Mouse (Mus musculus) embryonic facial prominence, embryonic 12.5 days (tissue): ENCODE measurements around the gene Rtf2. TPM values are rescaled to one million over a fixed set of nuclear protein-coding genes. Genes with fewer than 3 reads are reported as not detected.

Experiments
- ATAC-seq: fragments of 200-750 bp; cut with Nextera tagmentation; 2 replicates; pipeline ENCODE4 v1.8.0; 2017; ENCODE audit not compliant: insufficient number of reproducible peaks, insufficient read depth, low FRiP score, low TSS enrichment
- H3K27ac ChIP-seq: fragments of 300-500 bp; sonication (generic); 2 replicates; pipeline ENCODE4 v1.5.1; 2016; ENCODE audit warnings: mild to moderate bottlenecking
- H3K27me3 ChIP-seq: fragments of 300-500 bp; sonication (generic); 2 replicates; pipeline ENCODE4 v1.6.1; 2016; ENCODE audit warnings: mild to moderate bottlenecking, moderate library complexity
- H3K36me3 ChIP-seq: fragments of 300-500 bp; sonication (generic); 2 replicates; pipeline ENCODE4 v1.6.1; 2016; ENCODE audit warnings: mild to moderate bottlenecking
- H3K4me1 ChIP-seq: fragments of 300-500 bp; sonication (generic); 2 replicates; pipeline ENCODE4 v1.6.1; 2016
- H3K4me2 ChIP-seq: fragments of 300-500 bp; sonication (generic); replicated peaks from 2 replicates; pipeline ENCODE4 v1.6.1; 2016; ENCODE audit warnings: mild to moderate bottlenecking, moderate library complexity
- H3K4me3 ChIP-seq: fragments of 300-500 bp; sonication (generic); 2 replicates; pipeline ENCODE4 v1.5.1; 2016; ENCODE audit warnings: mild to moderate bottlenecking
- H3K9ac ChIP-seq: fragments of 300-500 bp; sonication (generic); 2 replicates; pipeline ENCODE4 v1.6.1; 2016; ENCODE audit warnings: mild to moderate bottlenecking, moderate library complexity
- H3K9me3 ChIP-seq: fragments of 300-500 bp; sonication (generic); 2 replicates; pipeline ENCODE4 v1.6.1; 2016; ENCODE audit warnings: mild to moderate bottlenecking, moderate library complexity
- WGBS: fragments of 180-500 bp; shearing (Covaris S2); methylation state at CpG from one replicate; pipeline ENCODE4 v1.1.7; 2016; 5-methylcytosine and 5-hydroxymethylcytosine counted together
- polyA plus RNA-seq: library from polyadenylated mRNA; unstranded; fragments of >200 nt; fragmentation: Nextera tagmentation; extraction: Ambion mirVana; gene quantifications from 2 replicates; pipeline ENCODE4 v1.2.1, GENCODE M21; 2016

Rtf2 gene
- polyA plus RNA-seq, 1 experiment from 2014 or later, result 74.1 TPM

DNA sequence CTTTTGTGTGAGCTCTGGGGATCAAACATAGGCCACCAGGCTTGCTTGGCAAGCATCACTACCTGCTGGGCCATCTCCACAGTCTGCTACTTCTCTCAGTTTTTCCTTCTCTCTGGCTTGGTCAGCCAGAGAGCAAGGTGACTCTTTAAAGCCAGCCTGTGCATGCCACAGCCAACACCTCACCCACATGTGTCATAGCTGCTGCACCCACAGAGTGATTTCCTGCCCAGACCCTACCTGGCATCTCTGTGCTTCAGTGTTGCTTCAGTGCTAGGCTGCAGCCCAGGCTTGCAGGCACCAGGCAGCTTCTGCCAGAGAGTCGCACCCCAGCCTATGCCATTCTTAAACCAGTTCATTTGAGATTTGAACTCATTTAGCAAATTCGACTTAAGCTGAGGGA lies 32.9 kb upstream of the Rtf2 start:
- ATAC-seq, result no peak
- 67% methylated on average over 2 of the region's 2 CpGs for WGBS

DNA sequence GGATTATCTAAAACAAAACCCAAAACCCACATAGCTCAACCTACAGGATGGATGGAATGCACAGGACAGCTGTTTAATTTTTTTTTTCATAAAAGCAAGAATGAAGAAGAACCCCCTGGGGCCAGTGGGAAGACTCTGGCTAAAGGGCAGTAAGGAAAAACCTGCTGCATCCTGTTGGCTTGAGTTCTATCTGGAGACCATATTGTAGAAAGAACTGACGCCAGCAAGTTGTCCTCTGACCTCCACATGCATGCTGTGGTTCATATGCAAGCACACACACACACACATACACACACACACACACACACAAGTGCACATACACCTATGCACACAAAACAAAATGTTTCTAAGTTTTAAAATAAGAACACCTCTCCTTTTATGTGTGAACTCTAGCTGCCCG lies 29.7 kb upstream of the Rtf2 start:
- Histone ChIP-seq H3K27ac (no peak overlapping the region), H3K36me3 (no peaks in the 10 kb centered on the region), H3K4me2 (no peak overlapping the region), H3K9ac (no peak overlapping the region), H3K4me3 (no peak overlapping the region), H3K9me3 (no peaks in the 10 kb centered on the region), H3K4me1 (peaks cover 14% of the 10 kb centered on the region), H3K27me3 (no peaks in the 10 kb centered on the region)
- ATAC-seq, result no peak
- 72% methylated on average over 2 of the region's 2 CpGs for WGBS

More for the DNA sequence above, 32.9 kb upstream of the Rtf2 start:
- no peak overlapping the region for H3K9ac ChIP-seq
- H3K27ac ChIP-seq, result no peak overlapping the region
- H3K36me3 ChIP-seq, result no peaks in the 10 kb centered on the region
- no peaks in the 10 kb centered on the region for H3K27me3 ChIP-seq
- peaks cover 2% of the 10 kb centered on the region; the same call in 1 of the 2 replicates for H3K4me1 ChIP-seq
- H3K4me3 ChIP-seq, result no peak overlapping the region
- no peak overlapping the region for H3K4me2 ChIP-seq
- H3K9me3 ChIP-seq, result no peaks in the 10 kb centered on the region

DNA sequence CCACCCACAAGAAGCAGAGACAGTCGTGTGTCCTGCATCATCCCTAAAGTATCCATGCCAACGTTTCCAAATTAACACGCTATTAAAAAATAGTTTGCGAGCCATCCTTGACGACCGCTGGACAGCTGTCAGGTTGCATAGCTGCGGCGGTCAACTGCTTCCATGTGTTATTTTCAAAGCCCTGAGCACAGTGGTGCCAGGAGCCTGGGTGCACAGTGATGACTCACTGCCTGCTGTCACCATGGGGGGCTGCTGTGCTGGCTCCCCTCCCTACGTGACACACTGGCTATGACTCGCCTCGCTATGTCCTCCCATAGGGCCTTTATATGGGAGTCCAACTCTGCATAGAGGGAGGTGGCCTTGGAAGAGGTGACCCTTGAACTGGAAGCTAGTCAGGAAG lies 29.3 kb upstream of the Rtf2 start:
- H3K36me3 ChIP-seq, result no peaks in the 10 kb centered on the region
- no peak overlapping the region for H3K4me2 ChIP-seq
- no peak overlapping the region for H3K27ac ChIP-seq
- no peak overlapping the region for H3K9ac ChIP-seq
- no peak overlapping the region for H3K4me3 ChIP-seq
- whole genome bisulfite sequencing, result 73% methylated on average over 11 of the region's 11 CpGs
- peaks cover 14% of the 10 kb centered on the region for H3K4me1 ChIP-seq
- no peaks in the 10 kb centered on the region for H3K27me3 ChIP-seq
- no peaks in the 10 kb centered on the region for H3K9me3 ChIP-seq
- no peak for ATAC-seq

DNA sequence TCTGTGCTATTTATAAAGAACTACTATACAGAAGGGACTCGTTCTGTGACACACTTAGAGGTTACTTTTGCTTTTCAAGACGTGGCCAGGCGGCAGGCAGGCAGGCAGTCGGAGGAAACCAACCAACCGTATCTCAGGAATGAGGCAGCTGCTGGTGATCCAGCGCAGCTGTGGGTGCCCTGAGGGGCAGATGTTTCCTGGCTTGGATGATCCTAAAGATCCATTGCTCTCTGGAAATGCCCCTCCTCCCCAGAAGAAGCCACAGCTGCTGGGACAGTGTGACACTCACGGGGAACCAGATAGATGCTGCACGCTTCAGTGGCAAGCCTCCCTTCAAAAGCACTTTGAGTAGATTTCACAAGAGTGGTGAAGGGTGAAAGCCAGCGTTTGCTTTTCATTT lies 27.9 kb upstream of the Rtf2 start:
- 2% methylated on average over 9 of the region's 9 CpGs for WGBS
- Histone ChIP-seq H3K36me3 (no peaks in the 10 kb centered on the region), H3K27ac (no peak overlapping the region), H3K4me3 (no peak overlapping the region), H3K4me2 (peak overlapping the region; percentile 28), H3K9me3 (no peaks in the 10 kb centered on the region), H3K9ac (no peak overlapping the region), H3K27me3 (no peaks in the 10 kb centered on the region), H3K4me1 (peaks cover 14% of the 10 kb centered on the region)
- peak; percentile 73 for ATAC-seq

DNA sequence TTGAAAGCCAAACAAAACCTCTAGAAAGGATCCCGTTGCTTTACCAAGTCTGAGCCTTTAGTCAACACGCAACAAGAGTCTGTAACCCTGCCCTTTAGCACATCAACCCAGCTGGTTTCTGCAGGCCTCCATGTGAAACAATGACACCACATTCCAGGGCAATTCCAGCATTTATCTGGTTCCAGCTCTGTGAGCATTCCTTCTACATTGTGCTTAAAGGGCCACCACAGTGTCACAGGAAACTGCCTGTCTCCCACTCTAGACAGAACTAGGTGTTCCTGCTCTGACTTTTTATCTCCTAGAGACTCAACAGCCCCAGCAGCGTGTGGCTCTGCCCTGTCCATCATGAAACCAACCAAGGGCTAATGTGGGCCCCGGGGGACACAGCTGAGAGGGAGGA lies 27.1 kb upstream of the Rtf2 start:
- no peak overlapping the region for H3K27ac ChIP-seq
- ATAC-seq, result no peak; the same call in 1 of the 2 replicates
- H3K4me3 ChIP-seq, result no peak overlapping the region
- 19% methylated on average over 4 of the region's 4 CpGs for WGBS
- H3K4me1 ChIP-seq, result peaks cover 14% of the 10 kb centered on the region
- no peak overlapping the region for H3K9ac ChIP-seq
- no peaks in the 10 kb centered on the region for H3K9me3 ChIP-seq
- no peaks in the 10 kb centered on the region for H3K36me3 ChIP-seq
- H3K27me3 ChIP-seq, result no peaks in the 10 kb centered on the region
- H3K4me2 ChIP-seq, result no peak overlapping the region

GRCm38 (mm10) chr2:172413894-172414293 lies 26.5 kb upstream of the Rtf2 start:
- peaks cover 14% of the 10 kb centered on the region for H3K4me1 ChIP-seq
- no peak overlapping the region for H3K27ac ChIP-seq
- H3K4me3 ChIP-seq, result no peak overlapping the region
- H3K36me3 ChIP-seq, result no peaks in the 10 kb centered on the region
- H3K9me3 ChIP-seq, result no peaks in the 10 kb centered on the region
- 42% methylated on average over 5 of the region's 5 CpGs for WGBS
- ATAC-seq, result no peak
- no peak overlapping the region for H3K9ac ChIP-seq
- H3K4me2 ChIP-seq, result no peak overlapping the region
- H3K27me3 ChIP-seq, result no peaks in the 10 kb centered on the region

DNA sequence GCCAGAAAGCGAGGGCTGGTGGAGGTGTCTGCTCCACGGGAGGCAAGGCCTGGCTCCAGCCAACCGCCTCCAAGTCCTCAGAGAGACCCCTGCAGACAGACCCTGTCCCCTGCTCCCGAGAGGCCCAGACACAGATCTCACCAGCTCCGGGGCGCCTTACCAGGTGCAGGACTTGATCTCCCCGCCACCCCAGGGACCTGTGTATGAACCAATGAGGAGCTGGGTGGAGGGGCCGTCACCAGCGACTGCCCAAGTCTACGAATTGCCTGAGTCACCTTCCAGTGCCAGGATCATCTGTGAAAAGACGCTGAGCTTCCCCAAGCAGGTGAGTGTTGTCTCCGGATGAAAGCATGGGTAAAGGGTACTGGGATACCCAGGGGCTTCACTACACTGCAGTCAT lies 24.1 kb upstream of the Rtf2 start:
- Histone ChIP-seq H3K27me3 (no peaks in the 10 kb centered on the region), H3K4me1 (peaks cover 14% of the 10 kb centered on the region), H3K9ac (no peak overlapping the region), H3K27ac (no peak overlapping the region), H3K9me3 (no peaks in the 10 kb centered on the region), H3K4me2 (no peak overlapping the region), H3K4me3 (no peak overlapping the region), H3K36me3 (no peaks in the 10 kb centered on the region)
- WGBS, result 57% methylated on average over 12 of the region's 12 CpGs
- no peak for ATAC-seq

DNA sequence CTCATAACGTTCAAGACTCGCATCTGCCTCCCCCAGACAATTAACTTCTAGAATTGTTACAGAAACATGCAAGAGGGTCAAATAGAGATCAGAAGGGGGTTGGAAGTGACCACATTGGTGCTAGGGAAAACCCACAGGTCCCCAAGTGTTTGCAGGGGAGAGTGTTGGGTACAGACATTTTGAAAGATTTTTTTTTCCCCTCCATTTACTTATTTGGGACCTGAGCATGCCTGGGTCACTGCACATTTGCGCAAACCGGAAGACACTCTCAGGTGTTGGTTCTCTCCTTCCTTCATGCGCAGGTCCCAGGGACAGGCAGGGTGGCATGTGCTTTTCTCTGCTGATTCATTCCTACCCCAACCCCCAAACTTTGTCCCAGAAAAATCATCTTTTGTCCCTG lies 23.5 kb upstream of the Rtf2 start:
- Histone ChIP-seq H3K9ac (no peak overlapping the region), H3K27me3 (no peaks in the 10 kb centered on the region), H3K9me3 (no peaks in the 10 kb centered on the region), H3K4me2 (no peak overlapping the region), H3K27ac (no peak overlapping the region), H3K36me3 (no peaks in the 10 kb centered on the region), H3K4me1 (peaks cover 14% of the 10 kb centered on the region), H3K4me3 (no peak overlapping the region)
- no peak for ATAC-seq
- 87% methylated on average over 5 of the region's 5 CpGs for WGBS

GRCm38 (mm10) chr2:172418208-172418607 lies 22.1 kb upstream of the Rtf2 start:
- 89% methylated on average over 5 of the region's 5 CpGs for WGBS
- no peak overlapping the region for H3K27ac ChIP-seq
- H3K9me3 ChIP-seq, result no peaks in the 10 kb centered on the region
- H3K27me3 ChIP-seq, result no peaks in the 10 kb centered on the region
- H3K36me3 ChIP-seq, result no peaks in the 10 kb centered on the region
- ATAC-seq, result no peak
- H3K4me3 ChIP-seq, result no peak overlapping the region
- no peak overlapping the region for H3K4me2 ChIP-seq
- H3K9ac ChIP-seq, result no peak overlapping the region
- peaks cover 5% of the 10 kb centered on the region for H3K4me1 ChIP-seq

DNA sequence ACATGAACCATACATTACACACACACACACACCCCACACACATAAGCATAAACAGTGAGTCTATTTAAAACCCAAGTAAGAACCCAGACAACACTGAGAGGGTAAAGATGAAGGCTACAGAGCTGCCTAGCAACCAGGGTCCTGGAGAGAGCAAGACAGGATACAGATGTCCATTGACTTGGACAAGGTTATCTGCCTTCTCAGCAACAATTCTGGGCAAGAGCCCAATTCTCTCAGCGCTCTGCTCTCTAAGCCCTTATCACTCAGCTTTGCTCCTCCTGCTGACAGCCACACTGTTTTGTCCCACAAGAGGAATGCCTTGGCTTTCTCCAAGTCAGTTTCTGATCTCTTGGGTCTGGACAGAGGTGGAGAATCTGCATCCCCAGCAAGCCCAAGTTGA lies 9.7 kb upstream of the Rtf2 start:
- ATAC-seq, result no peak
- Histone ChIP-seq H3K4me1 (no peaks in the 10 kb centered on the region), H3K9ac (no peak overlapping the region), H3K9me3 (no peaks in the 10 kb centered on the region), H3K4me2 (no peak overlapping the region), H3K36me3 (no peaks in the 10 kb centered on the region), H3K27ac (no peak overlapping the region), H3K27me3 (no peaks in the 10 kb centered on the region), H3K4me3 (no peak overlapping the region)
- WGBS, result 82% methylated on average over 1 of the region's 1 CpGs

DNA sequence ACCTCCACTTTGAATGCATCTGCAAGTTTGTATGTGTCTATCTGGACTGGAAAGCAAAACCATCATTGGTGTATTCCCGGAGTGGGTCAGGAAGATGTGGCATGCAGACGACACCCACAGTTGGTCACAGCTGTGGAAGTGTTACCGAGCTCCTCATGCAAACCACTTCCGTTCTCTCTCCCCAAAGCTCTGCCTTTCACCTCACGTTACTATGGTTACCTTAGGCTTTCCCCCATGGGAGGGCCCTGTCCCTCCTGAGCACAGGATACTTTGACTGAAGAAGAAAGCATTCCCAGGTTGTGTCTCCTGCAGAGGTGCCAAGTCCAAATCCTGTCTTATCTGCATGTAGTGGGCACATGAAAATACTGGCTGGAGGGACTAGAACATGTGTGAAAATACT lies 6.6 kb upstream of the Rtf2 start:
- Histone ChIP-seq H3K36me3 (no peaks in the 10 kb centered on the region), H3K4me3 (no peak overlapping the region), H3K4me2 (no peak overlapping the region), H3K27me3 (no peaks in the 10 kb centered on the region), H3K4me1 (no peaks in the 10 kb centered on the region), H3K9ac (no peak overlapping the region), H3K9me3 (no peaks in the 10 kb centered on the region), H3K27ac (no peak overlapping the region)
- ATAC-seq, result no peak
- 59% methylated on average over 5 of the region's 5 CpGs for WGBS

DNA sequence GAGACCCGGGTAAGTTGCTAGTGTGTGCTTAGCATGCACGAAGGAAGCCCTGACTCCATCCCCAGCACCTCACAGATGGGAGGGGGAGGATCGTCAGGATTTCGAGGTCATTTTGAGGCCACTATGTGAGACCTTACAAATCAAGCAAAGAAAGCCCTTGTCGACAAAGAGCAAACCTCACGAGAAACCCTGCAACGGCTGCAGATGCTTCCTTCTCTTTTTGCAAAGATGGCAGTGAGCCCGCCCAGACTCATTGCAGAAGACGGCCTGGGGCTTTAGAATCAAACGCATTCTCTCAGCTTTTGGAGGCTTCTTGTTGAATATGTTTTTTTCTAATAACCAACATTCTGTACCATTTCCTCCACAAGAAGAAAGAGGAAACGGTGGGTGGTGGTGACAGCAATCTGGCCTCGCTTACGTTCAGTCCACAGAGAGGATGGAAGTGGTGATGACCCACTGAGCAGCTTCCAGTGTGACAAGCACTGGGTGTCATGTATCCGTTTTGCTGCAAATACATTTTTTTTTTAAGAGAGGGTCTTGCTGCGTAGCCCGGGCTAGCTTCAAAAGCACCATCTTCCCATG lies 2.9 kb upstream of the Rtf2 start:
- 67% methylated on average over 16 of the region's 16 CpGs for WGBS
- Histone ChIP-seq H3K27ac (no peak overlapping the region), H3K9me3 (no peaks in the 10 kb centered on the region), H3K27me3 (no peaks in the 10 kb centered on the region), H3K4me1 (peaks cover 16% of the 10 kb centered on the region), H3K4me3 (no peak overlapping the region), H3K4me2 (no peak overlapping the region), H3K36me3 (no peaks in the 10 kb centered on the region), H3K9ac (no peak overlapping the region)
- no peak for ATAC-seq

DNA sequence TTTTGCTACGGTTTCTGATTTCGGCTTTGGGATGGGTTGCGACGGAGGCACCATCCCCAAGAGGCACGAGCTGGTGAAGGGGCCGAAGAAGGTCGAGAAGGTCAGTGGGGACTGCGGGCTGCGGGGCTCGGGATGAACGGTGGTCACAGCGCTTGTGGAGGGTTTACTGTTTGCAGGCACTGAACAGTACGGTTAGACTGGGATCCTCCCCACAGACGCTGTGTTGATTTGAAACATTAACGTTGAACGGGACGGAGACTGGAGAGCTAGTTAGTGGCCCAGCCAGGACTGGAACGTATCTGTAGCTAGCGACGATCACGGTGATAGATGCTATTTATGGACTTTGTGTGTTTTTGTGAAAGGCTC lies 267 bp downstream of the Rtf2 start:
- Histone ChIP-seq H3K9ac (peak overlapping the region; percentile 60), H3K9me3 (no peaks in the 10 kb centered on the region), H3K4me3 (peak overlapping the region; percentile 76), H3K27ac (0 out of 2 replicates have a peak overlapping the region, but pooled peaks have one; percentile 17), H3K4me2 (peak overlapping the region; percentile 87), H3K36me3 (peaks cover 12% of the 10 kb centered on the region), H3K27me3 (no peaks in the 10 kb centered on the region), H3K4me1 (peaks cover 16% of the 10 kb centered on the region)
- under 1% methylated on average over 21 of the region's 21 CpGs for WGBS
- peak; percentile 53; the same call in 1 of the 2 replicates for ATAC-seq
